Mouse (Mus musculus): ENCODE measurements around the gene Mapt.

DNA sequence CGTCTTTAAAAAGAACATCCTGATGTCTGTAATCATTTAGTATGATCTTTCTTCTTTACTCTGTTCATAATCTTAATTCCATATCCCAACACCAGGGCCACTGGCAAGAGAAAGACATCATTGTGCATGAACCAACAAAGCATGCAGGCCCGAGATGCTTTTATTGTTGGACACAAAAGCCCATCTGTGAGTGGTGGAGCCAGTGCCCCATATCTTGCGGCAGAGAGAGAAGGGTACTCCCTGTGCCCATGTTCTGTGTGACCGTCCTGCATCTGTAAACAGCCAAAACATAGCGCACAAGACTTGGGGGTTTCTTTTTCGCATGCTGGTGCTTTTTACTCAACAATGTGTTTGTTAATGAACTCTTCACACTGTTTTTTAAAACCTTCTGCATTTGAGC lies 19.9 kb upstream of the Mapt start:
- TF ChIP-seq POLR2A (IDR thresholded peaks at IDR 0.05; ENCODE audit: control insufficient read depth, extremely low read depth, insufficient read depth, low read length, poor library complexity) = no peak
- TF ChIP-seq CTCF (IDR thresholded peaks at IDR 0.05; ENCODE audit: borderline replicate concordance, control insufficient read depth, extremely low read depth, insufficient read depth, low read length, poor library complexity) = no peak

Data from thymus, adult 2 months (tissue).